Mouse (Mus musculus) embryonic facial prominence, embryonic 13.5 days (tissue): ENCODE data around the gene Lrp1. TPM values are rescaled to one million over a fixed set of nuclear protein-coding genes. Genes with fewer than 3 reads are reported as not detected.
A peak's percentile ranks its signal among the peaks of the same experiment; 100 is the strongest.

Source experiments
- ATAC-seq: fragments of 200-750 bp; cut with Nextera tagmentation; 2 replicates; pipeline ENCODE4 v1.8.0; 2017; ENCODE audit warnings: low read depth; ENCODE audit not compliant: insufficient number of reproducible peaks, insufficient read depth, low FRiP score, low TSS enrichment
- H3K27ac ChIP-seq: fragments of 300-500 bp; sonication (generic); 2 replicates; pipeline ENCODE4 v1.5.1; 2015; ENCODE audit warnings: moderate library complexity, mild to moderate bottlenecking, inconsistent platforms
- H3K27me3 ChIP-seq: fragments of 300-500 bp; sonication (generic); 2 replicates; pipeline ENCODE4 v1.6.1; 2015; ENCODE audit warnings: mild to moderate bottlenecking, inconsistent platforms
- H3K36me3 ChIP-seq: fragments of 300-500 bp; sonication (generic); 2 replicates; pipeline ENCODE4 v1.6.1; 2015; ENCODE audit warnings: mild to moderate bottlenecking, inconsistent platforms
- H3K4me1 ChIP-seq: fragments of 300-500 bp; sonication (generic); 2 replicates; pipeline ENCODE4 v1.6.1; 2015; ENCODE audit warnings: inconsistent platforms
- H3K4me2 ChIP-seq: fragments of 300-500 bp; sonication (generic); 2 replicates; pipeline ENCODE4 v1.6.1; 2015; ENCODE audit warnings: moderate library complexity, mild to moderate bottlenecking, inconsistent platforms
- H3K4me3 ChIP-seq: fragments of 300-500 bp; sonication (generic); 2 replicates; pipeline ENCODE4 v1.5.1; 2015; ENCODE audit warnings: mild to moderate bottlenecking, inconsistent platforms
- H3K9ac ChIP-seq: fragments of 300-500 bp; sonication (generic); 2 replicates; pipeline ENCODE4 v1.6.1; 2015; ENCODE audit warnings: mild to moderate bottlenecking, inconsistent platforms
- H3K9me3 ChIP-seq: fragments of 300-500 bp; sonication (generic); 2 replicates; pipeline ENCODE4 v1.6.1; 2016; ENCODE audit warnings: inconsistent platforms
- WGBS: fragments of 180-500 bp; shearing (Covaris S2); methylation state at CpG from one replicate; pipeline ENCODE4 v1.1.7; 2015; ENCODE audit warnings: mixed read lengths; 5-methylcytosine and 5-hydroxymethylcytosine counted together
- polyA plus RNA-seq: library from polyadenylated mRNA; unstranded; fragments of >200 nt; fragmentation: Nextera tagmentation; extraction: Ambion mirVana; gene quantifications from 2 replicates; pipeline ENCODE4 v1.2.1, GENCODE M21; 2015

Lrp1 gene
- polyA plus RNA-seq, 1 experiment from 2014 or later: 139 TPM

- Histone ChIP-seq H3K4me3 (peak overlapping the region; percentile 55), H3K4me1 (peaks cover 33% of the 10 kb centered on the region), H3K36me3 (0 out of 2 replicates have a peak, but pooled peaks cover 7% of the 10 kb centered on the region), H3K4me2 (peak overlapping the region; percentile 85), H3K27me3 (no peaks in the 10 kb centered on the region), H3K9me3 (no peaks in the 10 kb centered on the region), H3K27ac (peak overlapping the region; percentile 89), H3K9ac (peak overlapping the region; percentile 76)
- peak; percentile 56; the same call in 1 of the 2 replicates for ATAC-seq
- WGBS: 2% methylated on average over 25 of the region's 25 CpGs
These were observed 22.7 kb upstream of the Lrp1 start for GRCm38 (mm10) chr10:127643553-127644238.

GRCm38 (mm10) chr10:127642772-127643552 is 22.0 kb upstream of the Lrp1 start, which contains the start of gene Stat6:
Stat6 (plus strand) TSS chr10:127642986.
- H3K4me1 ChIP-seq: peaks cover 33% of the 10 kb centered on the region
- no peaks in the 10 kb centered on the region for H3K27me3 ChIP-seq
- peak within 1 kb of the TSS; percentile 55 for H3K4me3 ChIP-seq
- H3K36me3 ChIP-seq: no peaks in the 10 kb centered on the region
- peak within 1 kb of the TSS; percentile 76 for H3K9ac ChIP-seq
- peak; percentile 48 for ATAC-seq
- 4% methylated on average over 37 of the region's 37 CpGs for WGBS
- H3K9me3 ChIP-seq: no peaks in the 10 kb centered on the region
- peak within 1 kb of the TSS; percentile 89 for H3K27ac ChIP-seq
- peak within 1 kb of the TSS; percentile 85 for H3K4me2 ChIP-seq

- H3K4me3 ChIP-seq: peak overlapping the region; percentile 55
- WGBS: 6% methylated on average over 19 of the region's 19 CpGs
- ATAC-seq: peak; percentile 72; the same call in 1 of the 2 replicates
- H3K4me2 ChIP-seq: peak overlapping the region; percentile 85
- no peaks in the 10 kb centered on the region for H3K36me3 ChIP-seq
- H3K9me3 ChIP-seq: no peaks in the 10 kb centered on the region
- peaks cover 33% of the 10 kb centered on the region for H3K4me1 ChIP-seq
- peak overlapping the region; percentile 89 for H3K27ac ChIP-seq
- H3K9ac ChIP-seq: peak overlapping the region; percentile 76
- H3K27me3 ChIP-seq: no peaks in the 10 kb centered on the region
These were observed 21.2 kb upstream of the Lrp1 start for GRCm38 (mm10) chr10:127641861-127642771.

- Histone ChIP-seq H3K27ac (no peak overlapping the region; the same call in 1 of the 2 replicates), H3K9ac (no peak overlapping the region), H3K4me3 (no peak overlapping the region), H3K4me2 (no peak overlapping the region), H3K9me3 (no peaks in the 10 kb centered on the region), H3K27me3 (no peaks in the 10 kb centered on the region), H3K4me1 (peaks cover 33% of the 10 kb centered on the region), H3K36me3 (no peaks in the 10 kb centered on the region)
- 71% methylated on average over 5 of the region's 5 CpGs for WGBS
- ATAC-seq: no peak
These were observed 19.5 kb upstream of the Lrp1 start for GRCm38 (mm10) chr10:127640421-127640820.

- Histone ChIP-seq H3K27me3 (no peaks in the 10 kb centered on the region), H3K27ac (no peak overlapping the region), H3K9ac (no peak overlapping the region), H3K4me3 (no peak overlapping the region), H3K4me1 (no peaks in the 10 kb centered on the region), H3K36me3 (no peaks in the 10 kb centered on the region), H3K9me3 (no peaks in the 10 kb centered on the region), H3K4me2 (no peak overlapping the region)
- WGBS: 63% methylated on average over 7 of the region's 7 CpGs
- no peak for ATAC-seq
These were observed 11.8 kb upstream of the Lrp1 start for GRCm38 (mm10) chr10:127632668-127633271.

- 73% methylated on average over 10 of the region's 10 CpGs for WGBS
- Histone ChIP-seq H3K9me3 (peaks cover 4% of the 10 kb centered on the region; the same call in 1 of the 2 replicates), H3K27ac (no peak overlapping the region), H3K4me2 (no peak overlapping the region), H3K9ac (no peak overlapping the region), H3K4me1 (no peaks in the 10 kb centered on the region), H3K4me3 (no peak overlapping the region), H3K36me3 (no peaks in the 10 kb centered on the region), H3K27me3 (no peaks in the 10 kb centered on the region)
- 0 out of 2 replicates have a peak, but pooled peaks have one; percentile 48 for ATAC-seq
These were observed 10.6 kb upstream of the Lrp1 start for GRCm38 (mm10) chr10:127631261-127632214.

GRCm38 (mm10) chr10:127626433-127626832 is 5.5 kb upstream of the Lrp1 start:
- Histone ChIP-seq H3K36me3 (no peaks in the 10 kb centered on the region), H3K4me1 (peaks cover 7% of the 10 kb centered on the region), H3K9me3 (peaks cover 10% of the 10 kb centered on the region; the same call in 1 of the 2 replicates), H3K4me2 (no peak overlapping the region), H3K27ac (no peak overlapping the region), H3K27me3 (no peaks in the 10 kb centered on the region), H3K9ac (no peak overlapping the region), H3K4me3 (no peak overlapping the region)
- 87% methylated on average over 3 of the region's 3 CpGs for WGBS
- no peak for ATAC-seq

- WGBS: 92% methylated on average over 6 of the region's 6 CpGs
- H3K4me1 ChIP-seq: peaks cover 20% of the 10 kb centered on the region
- H3K4me3 ChIP-seq: no peak overlapping the region
- no peak overlapping the region for H3K9ac ChIP-seq
- no peak for ATAC-seq
- peaks cover 10% of the 10 kb centered on the region; the same call in 1 of the 2 replicates for H3K9me3 ChIP-seq
- no peaks in the 10 kb centered on the region for H3K27me3 ChIP-seq
- H3K27ac ChIP-seq: no peak overlapping the region
- H3K4me2 ChIP-seq: no peak overlapping the region
- no peaks in the 10 kb centered on the region for H3K36me3 ChIP-seq
These were observed 2.7 kb upstream of the Lrp1 start for GRCm38 (mm10) chr10:127623439-127624216.

- Histone ChIP-seq H3K4me1 (peaks cover 30% of the 10 kb centered on the region), H3K4me3 (no peak overlapping the region), H3K27ac (peak overlapping the region; percentile 98), H3K4me2 (peak overlapping the region; percentile 85), H3K27me3 (no peaks in the 10 kb centered on the region), H3K9me3 (peaks cover 10% of the 10 kb centered on the region; the same call in 1 of the 2 replicates), H3K36me3 (no peaks in the 10 kb centered on the region), H3K9ac (no peak overlapping the region)
- ATAC-seq: no peak
- 59% methylated on average over 4 of the region's 4 CpGs for WGBS
These were observed 1.7 kb upstream of the Lrp1 start for GRCm38 (mm10) chr10:127622661-127623060.
